Mouse (Mus musculus) CH12.LX (cell line): ENCODE data around the gene Tusc2. TPM values are rescaled to one million over a fixed set of nuclear protein-coding genes. Genes with fewer than 3 reads are reported as not detected.

Experiments
- DNase-seq: peaks from one replicate; pipeline ENCODE4 v3.0.0-alpha.2; 2013; ENCODE audit errors: extremely low read depth
- H3K27ac ChIP-seq: 2 replicates; pipeline ENCODE4 v1.5.1; 2012; ENCODE audit warnings: low read depth, mild to moderate bottlenecking, control low read depth, moderate library complexity; ENCODE audit not compliant: insufficient read depth
- H3K27me3 ChIP-seq: replicated peaks from 2 replicates; pipeline ENCODE3; 2012; ENCODE audit warnings: inconsistent platforms
- H3K36me3 ChIP-seq, 2 experiments: replicated peaks in 1 of 2; 2 replicates each; pipeline versions ENCODE3 to v1.6.1; 2012; ENCODE audit warnings: inconsistent platforms in 1 of 2, low read length in 1 of 2, mild to moderate bottlenecking in 1 of 2, mixed read lengths in 1 of 2, moderate library complexity in 1 of 2; ENCODE audit not compliant: control insufficient read depth in 1 of 2, insufficient read depth in 1 of 2
- H3K4me1 ChIP-seq, 2 experiments: 2 replicates each; pipeline ENCODE4 v1.6.1; 2012; ENCODE audit warnings: inconsistent platforms in 1 of 2, moderate library complexity in 1 of 2; ENCODE audit not compliant: insufficient read depth in 2 of 2, control insufficient read depth in 1 of 2
- H3K4me2 ChIP-seq: 2 replicates; pipeline ENCODE4 v1.6.1; 2012; ENCODE audit warnings: low read depth, mild to moderate bottlenecking, control low read depth; ENCODE audit not compliant: poor library complexity, insufficient read depth, severe bottlenecking
- H3K4me3 ChIP-seq, 3 experiments: fragments of 150-350 bp in 1 of 3; sonication (generic) in 1 of 3; replicated peaks in 1 of 3; 2 replicates each; pipeline versions ENCODE3 to v1.5.1; 2011 to 2012; ENCODE audit warnings: low read depth in 2 of 3, low read length in 2 of 3, mild to moderate bottlenecking in 2 of 3, moderate library complexity in 2 of 3, control low read depth in 1 of 3, improper control_type of control experiment in 1 of 3, inconsistent platforms in 1 of 3, mixed read lengths in 1 of 3; ENCODE audit not compliant: poor library complexity in 1 of 3
- H3K79me2 ChIP-seq: replicated peaks from 2 replicates; pipeline ENCODE4 v1.6.1; 2012; ENCODE audit warnings: mild to moderate bottlenecking, moderate library complexity; ENCODE audit not compliant: control insufficient read depth, poor library complexity, insufficient read depth, severe bottlenecking; ENCODE audit errors: extremely low read depth
- H3K9ac ChIP-seq: 2 replicates; pipeline ENCODE4 v1.6.1; 2012; ENCODE audit warnings: low read depth, mild to moderate bottlenecking, control low read depth, moderate library complexity; ENCODE audit not compliant: insufficient read depth
- H3K9me3 ChIP-seq: replicated peaks from 2 replicates; pipeline ENCODE3; 2012; ENCODE audit warnings: low read length, inconsistent platforms, mixed read lengths
- CHD1 ChIP-seq: IDR thresholded peaks from 2 replicates; pipeline ENCODE4 v1.6.1; 2012; ENCODE audit warnings: low read depth, low read length, improper control_type of control experiment, inconsistent platforms
- CHD2 ChIP-seq: IDR thresholded peaks from 2 replicates; pipeline ENCODE4 v1.6.1; 2011; ENCODE audit warnings: low read length, improper control_type of control experiment
- CTCF ChIP-seq, 2 experiments: IDR thresholded peaks in 1 of 2; conservative IDR thresholded peaks in 1 of 2; 2 replicates each; pipeline ENCODE4 v1.5.1; 2011 to 2012; ENCODE audit warnings: low read depth in 2 of 2, low read length in 2 of 2, improper control_type of control experiment in 1 of 2, inconsistent platforms in 1 of 2, mild to moderate bottlenecking in 1 of 2, moderate library complexity in 1 of 2
- ELF1 ChIP-seq: IDR thresholded peaks from 2 replicates; pipeline ENCODE4 v1.6.1; 2014; ENCODE audit warnings: low read depth, mild to moderate bottlenecking, inconsistent platforms, low read length, improper control_type of control experiment
- HCFC1 ChIP-seq: IDR thresholded peaks from 2 replicates; pipeline ENCODE4 v1.6.1; 2012; ENCODE audit warnings: low read depth, mild to moderate bottlenecking, inconsistent platforms, low read length, improper control_type of control experiment
- IRF4 ChIP-seq: IDR thresholded peaks from 2 replicates; pipeline ENCODE4 v1.6.1; 2014; ENCODE audit warnings: low read depth, mild to moderate bottlenecking, inconsistent platforms, low read length, improper control_type of control experiment
- JUN ChIP-seq: IDR thresholded peaks from 2 replicates; pipeline ENCODE4 v1.6.1; 2011; ENCODE audit warnings: low read depth, mild to moderate bottlenecking, low read length, improper control_type of control experiment, moderate library complexity; ENCODE audit not compliant: insufficient read depth
- KAT2A ChIP-seq: IDR thresholded peaks from 2 replicates; pipeline ENCODE4 v1.6.1; 2012; ENCODE audit warnings: low read length, improper control_type of control experiment, inconsistent platforms; ENCODE audit not compliant: insufficient replicate concordance
- MAX ChIP-seq: IDR thresholded peaks from 2 replicates; pipeline ENCODE4 v1.6.1; 2011; ENCODE audit warnings: low read length, improper control_type of control experiment
- MEF2A ChIP-seq: IDR thresholded peaks from 2 replicates; pipeline ENCODE4 v1.6.1; 2014; ENCODE audit warnings: low read depth, mild to moderate bottlenecking, inconsistent platforms, low read length, improper control_type of control experiment, borderline replicate concordance
- NELFE ChIP-seq: IDR thresholded peaks from 2 replicates; pipeline ENCODE4 v1.6.1; 2011; ENCODE audit warnings: low read depth, low read length, improper control_type of control experiment
- NRF1 ChIP-seq: IDR thresholded peaks from 2 replicates; pipeline ENCODE4 v1.6.1; 2014; ENCODE audit warnings: low read depth, mild to moderate bottlenecking, inconsistent platforms, low read length, improper control_type of control experiment, moderate library complexity
- PAX5 ChIP-seq: IDR thresholded peaks from 2 replicates; pipeline ENCODE4 v1.6.1; 2012; ENCODE audit warnings: low read length, inconsistent platforms, mixed read lengths
- POLR2A ChIP-seq: IDR thresholded peaks from 2 replicates; pipeline ENCODE4 v1.6.1; 2011; ENCODE audit warnings: low read depth, mild to moderate bottlenecking, improper control_type of control experiment, low read length
- RAD21 ChIP-seq: IDR thresholded peaks from 2 replicates; pipeline ENCODE4 v1.6.1; 2011; ENCODE audit warnings: low read depth, mild to moderate bottlenecking, low read length, improper control_type of control experiment, moderate library complexity
- SIN3A ChIP-seq: IDR thresholded peaks from 2 replicates; pipeline ENCODE4 v1.6.1; 2012; ENCODE audit warnings: low read length, improper control_type of control experiment, inconsistent platforms
- SMC3 ChIP-seq: IDR thresholded peaks from 2 replicates; pipeline ENCODE4 v1.6.1; 2011; ENCODE audit warnings: low read depth, low read length, improper control_type of control experiment
- TBP ChIP-seq: conservative IDR thresholded peaks from 2 replicates; pipeline ENCODE4 v1.6.1; 2011; ENCODE audit warnings: low read depth, low read length, improper control_type of control experiment
- TCF12 ChIP-seq: IDR thresholded peaks from 2 replicates; pipeline ENCODE4 v1.6.1; 2014; ENCODE audit warnings: low read depth, mild to moderate bottlenecking, inconsistent platforms, low read length, improper control_type of control experiment
- UBTF ChIP-seq: IDR thresholded peaks from 2 replicates; pipeline ENCODE4 v1.6.1; 2012; ENCODE audit warnings: low read depth, mild to moderate bottlenecking, inconsistent platforms, low read length, improper control_type of control experiment, moderate library complexity
- ZNF384 ChIP-seq: IDR thresholded peaks from 2 replicates; pipeline ENCODE4 v1.6.1; 2012; ENCODE audit warnings: low read depth, low read length, improper control_type of control experiment, inconsistent platforms
- dilution Hi-C: fragments of 300-500 bp; cut with MboI; formaldehyde crosslinking; loops from 2 replicates; pipeline ENCODE4 v1.14.3; 2020; ENCODE audit warnings: low sequenced_read_pairs; ENCODE audit not compliant: extremely low pct_unique_long_range_greater_than_20kb, extremely low pct_ligation_motif_present
- in situ Hi-C: fragments of 300-500 bp; cut with MboI; formaldehyde crosslinking; loops from 3 replicates; pipeline ENCODE4 v1.14.3; 2019; ENCODE audit warnings: low sequenced_read_pairs, low pct_ligation_motif_present, low pct_unique_long_range_greater_than_20kb, mixed read lengths
- polyA plus RNA-seq: library from polyadenylated mRNA; unstranded; fragments of >175 nt; gene quantifications from 2 replicates; pipeline ENCODE4 v1.2.1, GENCODE M21; 2012; ENCODE audit warnings: low read depth; ENCODE audit not compliant: insufficient read length
- total RNA-seq, 2 experiments: library from RNA; depleted of rRNA; stranded (reverse); fragments of 300-350 nt in 1 of 2; fragments of >200 nt in 1 of 2; gene quantifications; 2 replicates each; pipeline ENCODE4 v1.2.3; 2012 to 2014

The Tusc2 gene
- total and polyA plus RNA-seq, 3 experiments, result 23.0 to 39.2 (median 33.3) TPM

GRCm38 (mm10) chr9:107567702-107568319 lies 4.8 kb downstream of the Tusc2 start, which contains the start of gene Hyal2:
Hyal2 (plus strand) TSS chr9:107567945.
- DNase-seq, result no peak
- Histone ChIP-seq H3K36me3 (peaks cover 34 to 54% of the 10 kb centered on the region in 2 experiments), H3K9me3 (no peaks in the 10 kb centered on the region), H3K4me1 (peaks cover 23 to 54% of the 10 kb centered on the region in 2 experiments)
- dilution Hi-C loops, result no loop called here
- TF ChIP-seq NELFE (no peak), TBP (no peak), SIN3A (no peak), ELF1 (no peak), UBTF (no peak), TCF12 (no peak), MEF2A (no peak), NRF1 (no peak), RAD21 (no peak), IRF4 (no peak), ZNF384 (no peak), CHD1 (no peak), HCFC1 (no peak), CTCF (conservative IDR thresholded peaks at IDR 0.05 in 1 of 2, IDR thresholded peaks at IDR 0.05 in 1 of 2; ENCODE audit: low read depth in 2 of 2, low read length in 2 of 2) (no peak), JUN (no peak), CHD2 (no peak), PAX5 (no peak)
- TF ChIP-seq, all 38 proteins: peak for 0
- H3K4me2 ChIP-seq, result peak within 1 kb of the TSS; percentile 65; the same call in 1 of the 2 replicates
- no peak within 1 kb of the TSS for H3K27ac ChIP-seq
- in situ Hi-C loops, result no loop called here
- peaks cover 9% of the 10 kb centered on the region for H3K79me2 ChIP-seq
- peak within 1 kb of the TSS; percentile 79 for H3K9ac ChIP-seq
- H3K27me3 ChIP-seq, result no peaks in the 10 kb centered on the region
- H3K4me3 ChIP-seq, result peak within 1 kb of the TSS; percentile 80 to 83 (median 80)

DNA sequence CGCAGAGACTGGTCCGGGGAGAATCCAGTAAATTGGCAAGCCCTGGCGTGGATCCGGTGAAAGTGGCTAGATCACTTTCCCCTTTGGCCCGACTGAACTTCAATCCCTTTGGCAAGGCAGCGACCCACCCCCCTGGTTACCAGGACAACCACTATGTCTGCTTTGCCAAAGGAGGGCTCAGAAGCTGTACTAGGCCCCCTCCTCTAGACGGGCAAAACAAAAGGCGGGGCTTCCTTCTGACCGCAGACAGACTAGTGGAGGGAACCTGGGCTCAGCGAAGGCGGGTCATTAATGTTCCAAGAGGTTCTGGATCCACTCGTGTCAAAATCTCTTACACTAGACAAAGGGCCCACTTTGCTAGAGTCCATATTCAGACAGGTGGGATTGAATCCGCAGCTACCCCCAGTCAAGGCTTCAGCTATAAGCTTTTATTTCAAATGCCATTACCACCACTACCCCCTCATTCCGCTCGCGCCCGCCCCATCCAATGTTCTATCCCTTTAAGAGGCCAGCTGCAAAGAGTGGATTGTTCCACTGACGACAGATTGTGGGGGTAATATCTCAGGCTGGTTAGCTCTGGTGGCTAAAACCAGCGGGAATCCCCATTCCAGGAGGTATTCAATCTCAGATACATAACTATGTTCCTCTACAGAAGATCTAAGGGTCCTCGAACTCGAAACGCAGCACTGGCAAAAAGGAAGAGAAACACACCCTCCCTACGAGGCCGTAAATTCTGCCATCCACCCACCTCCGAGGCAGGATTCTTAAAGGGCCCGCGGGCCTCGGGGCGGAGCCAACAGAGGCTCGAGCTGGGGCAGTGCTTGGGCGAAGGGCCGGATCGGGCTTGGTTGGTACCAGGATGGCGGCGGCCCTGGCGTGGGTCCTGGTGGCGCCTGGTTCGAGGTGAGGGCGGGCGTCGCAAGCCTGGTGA lies 5.5 kb downstream of the Tusc2 start:
- Histone ChIP-seq H3K9me3 (no peaks in the 10 kb centered on the region), H3K36me3 (peaks cover 39 to 61% of the 10 kb centered on the region in 2 experiments), H3K4me3 (peak overlapping the region; percentile 80 to 83 (median 80)), H3K4me1 (peaks cover 23 to 54% of the 10 kb centered on the region in 2 experiments), H3K79me2 (peaks cover 5% of the 10 kb centered on the region), H3K27ac (no peak overlapping the region), H3K4me2 (peak overlapping the region; percentile 86), H3K27me3 (no peaks in the 10 kb centered on the region), H3K9ac (peak overlapping the region; percentile 79)
- peak; percentile 84 for DNase-seq
- in situ Hi-C loops (no loop called here), dilution Hi-C loops (no loop called here)
- TF ChIP-seq HCFC1, result peak; percentile 74
- TF ChIP-seq SIN3A, result peak; percentile 99
- peak; percentile 73 for TF ChIP-seq POLR2A
- TF ChIP-seq MAX, result 0 out of 2 replicates have a peak, but pooled peaks have one; percentile 5
- peak; percentile 99 for TF ChIP-seq CHD1
- TF ChIP-seq TBP, result peak; percentile 42; the same call in 1 of the 2 replicates
- TF ChIP-seq CTCF (conservative IDR thresholded peaks at IDR 0.05 in 1 of 2, IDR thresholded peaks at IDR 0.05 in 1 of 2; ENCODE audit: low read depth in 2 of 2, low read length in 2 of 2), result no peak
- TF ChIP-seq NRF1, result no peak
- TF ChIP-seq KAT2A, result no peak
- TF ChIP-seq TCF12, result peak; percentile 41; the same call in 1 of the 2 replicates
- no peak for TF ChIP-seq SMC3
- TF ChIP-seq NELFE, result peak; percentile 50; the same call in 1 of the 2 replicates
